Mouse (Mus musculus): ENCODE measurements around the gene Serpinb9e.
"Not testable (repeated sequence)": the region's sequence is repeated elsewhere in the genome, so short reads cannot be mapped to it uniquely, and the experiment has no call there.

The Serpinb9e gene

GRCm38 (mm10) chr13:33249312-33249711 lies at the start of gene Serpinb9e:
Gene Serpinb9e, plus strand, starts transcription at chr13:33249612.
- not testable (repeated sequence) for ATAC-seq (ENCODE audit: insufficient number of reproducible peaks, low FRiP score, low TSS enrichment)

GRCm38 (mm10) chr13:33199740-33200139 lies 49.7 kb upstream of the Serpinb9e start:
- ATAC-seq (ENCODE audit: insufficient number of reproducible peaks, low FRiP score, low TSS enrichment), result no peak

GRCm38 (mm10) chr13:33308631-33309030 lies 59.2 kb downstream of the Serpinb9e start:
- not testable (repeated sequence) for ATAC-seq (ENCODE audit: insufficient number of reproducible peaks, low FRiP score, low TSS enrichment)

All from cerebellum, adult (tissue).